Mouse (Mus musculus) adrenal gland, adult 2 months (tissue): Measurements from ENCODE around the gene Zfp598. TPM values are rescaled to one million over a fixed set of nuclear protein-coding genes. Genes with fewer than 3 reads are reported as not detected.
"Not testable (repeated sequence)": the region's sequence is repeated elsewhere in the genome, so short reads cannot be mapped to it uniquely, and the experiment has no call there.

ENCODE experiments used
- DNase-seq: peaks from one replicate; pipeline ENCODE4 v3.0.0; 2021
- polyA plus RNA-seq: library from polyadenylated mRNA; depleted of rRNA; stranded (reverse); fragments of >200 nt; gene quantifications from 2 replicates; pipeline ENCODE4 v1.2.3, GENCODE M21; 2012
- total RNA-seq, 2 experiments: library from RNA; stranded (reverse); gene quantifications; 2 replicates each; pipeline ENCODE4 v1.2.3; 2021

Zfp598 gene
- total and polyA plus RNA-seq, 3 experiments, result 40.8 to 99.0 (median 51.3) TPM

- DNase-seq, result no peak
Measured at GRCm38 (mm10) chr17:24687599-24687998, 18.1 kb downstream of the Zfp598 start.

GRCm38 (mm10) chr17:24689251-24690081, 20.0 kb downstream of the Zfp598 start, which contains the start of gene Syngr3:
Syngr3 (minus strand) TSS chr17:24689955.
- DNase-seq, result no peak

- no peak for DNase-seq
Measured at GRCm38 (mm10) chr17:24692385-24692784, 22.9 kb downstream of the Zfp598 start.

GRCm38 (mm10) chr17:24695326-24696010, 26.0 kb downstream of the Zfp598 start:
- no peak for DNase-seq

GRCm38 (mm10) chr17:24696011-24696697, 26.7 kb downstream of the Zfp598 start, which contains the start of the genes Gfer and Noxo1:
Gfer (minus strand) TSS chr17:24696156.
Noxo1 (plus strand) TSS chr17:24696234.
- DNase-seq, result peak; percentile 97

GRCm38 (mm10) chr17:24697985-24698384, 28.5 kb downstream of the Zfp598 start:
- no peak for DNase-seq

- DNase-seq, result no peak
Measured at GRCm38 (mm10) chr17:24698715-24699114, 29.2 kb downstream of the Zfp598 start.

- DNase-seq, result no peak
Measured at GRCm38 (mm10) chr17:24699473-24699872, 30.0 kb downstream of the Zfp598 start.

GRCm38 (mm10) chr17:24701251-24701650, 31.8 kb downstream of the Zfp598 start:
- no peak for DNase-seq

GRCm38 (mm10) chr17:24705821-24706220, 36.3 kb downstream of the Zfp598 start:
- DNase-seq, result no peak

- DNase-seq, result peak; percentile 95
Measured at GRCm38 (mm10) chr17:24706982-24707800, 37.7 kb downstream of the Zfp598 start, which contains the start of gene Tbl3. Tbl3 (minus strand) TSS chr17:24707660.

GRCm38 (mm10) chr17:24707801-24708425, 38.4 kb downstream of the Zfp598 start:
- no peak for DNase-seq

GRCm38 (mm10) chr17:24708646-24709045, 39.2 kb downstream of the Zfp598 start:
- DNase-seq, result no peak

- DNase-seq, result no peak
Measured at GRCm38 (mm10) chr17:24715556-24715955, 46.1 kb downstream of the Zfp598 start.

- DNase-seq, result no peak
Measured at GRCm38 (mm10) chr17:24716166-24716682, 46.7 kb downstream of the Zfp598 start.

- no peak for DNase-seq
Measured at GRCm38 (mm10) chr17:24717943-24718342, 48.5 kb downstream of the Zfp598 start, which contains the start of the genes Rnf151 and Rps2. Rnf151 (minus strand) TSS chr17:24718063. Rps2 (plus strand) TSS chr17:24718116.

GRCm38 (mm10) chr17:24718938-24719337, 49.5 kb downstream of the Zfp598 start:
- not testable (repeated sequence) for DNase-seq

- peak; percentile 98 for DNase-seq
Measured at GRCm38 (mm10) chr17:24719494-24720222, 50.2 kb downstream of the Zfp598 start.

GRCm38 (mm10) chr17:24720616-24721015, 51.1 kb downstream of the Zfp598 start:
- not testable (repeated sequence) for DNase-seq
